ENCODE assay signal across 9 mouse cellular contexts in the genomic region with DNA sequence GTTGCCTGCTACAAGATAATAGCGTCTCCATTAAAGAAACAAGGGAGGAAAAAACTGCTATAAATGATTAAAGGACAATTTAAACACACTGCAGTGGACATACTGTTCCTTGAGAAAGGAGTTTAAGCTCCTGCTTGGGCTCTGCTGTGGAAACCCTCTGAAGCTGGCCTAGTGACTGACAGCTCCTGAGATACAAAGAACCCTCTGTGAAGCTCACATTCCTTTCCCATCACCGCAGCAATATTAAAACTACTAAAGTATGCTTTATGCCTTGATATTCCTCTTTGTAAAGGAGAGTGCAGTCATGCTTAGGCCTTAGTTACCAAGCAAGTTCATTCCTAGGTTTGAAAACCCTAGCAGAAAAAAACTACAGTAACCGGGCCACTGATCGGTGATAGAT.
DNase-seq lines count a peak whose midpoint lies in the region; ATAC-seq and TF ChIP-seq lines count a peak whose summit lies in the region.
"Had no signal": no experiment of that assay in that cellular context is flagged by ENCODE, and none has a peak within 500 bp of the region (broad histone marks: within the 10 kb centered on the region; RNA-seq: fewer than 3 reads in every experiment).

No protein-coding gene starts in this region.

- no peak for TF ChIP-seq CTCF in cerebellum, adult 2 months (IDR thresholded peaks at IDR 0.05; ENCODE audit: borderline replicate concordance, insufficient read depth, low read depth, low read length)
- no peak for TF ChIP-seq CTCF in left cerebral cortex, adult 2 months (IDR thresholded peaks at IDR 0.05)

- no peak overlapping the region for H3K9ac ChIP-seq in forebrain, embryonic 15.5 days (replicated peaks)
- no peak overlapping the region for H3K9ac ChIP-seq in midbrain, embryonic 14.5 days (replicated peaks; ENCODE audit: low read length)

- no peak overlapping the region for H3K4me3 ChIP-seq in cerebellum, adult 2 months (replicated peaks; ENCODE audit: insufficient read depth, low read depth, low read length)
- H3K4me3 ChIP-seq in left cerebral cortex, adult 2 months, result no peak overlapping the region
- no peak overlapping the region for H3K4me3 ChIP-seq in forebrain, embryonic 15.5 days
- no peak overlapping the region for H3K4me3 ChIP-seq in midbrain, embryonic 14.5 days (replicated peaks; ENCODE audit: low read depth, low read length)
- H3K4me3 ChIP-seq: megakaryocyte, embryonic 14.5 days had no signal

- no peak overlapping the region for H3K4me2 ChIP-seq in forebrain, embryonic 15.5 days (replicated peaks)
- no peak overlapping the region for H3K4me2 ChIP-seq in midbrain, embryonic 14.5 days (ENCODE audit: low read length)

- no peaks in the 10 kb centered on the region for H3K9me3 ChIP-seq in forebrain, embryonic 15.5 days
- no peaks in the 10 kb centered on the region for H3K9me3 ChIP-seq in midbrain, embryonic 14.5 days (ENCODE audit: control insufficient read depth, low read length)
- H3K9me3 ChIP-seq: megakaryocyte, embryonic 14.5 days had no signal

- H3K27me3 ChIP-seq in cerebellum, adult 2 months (ENCODE audit: control insufficient read depth, insufficient read depth, low read length), result no peaks in the 10 kb centered on the region
- H3K27me3 ChIP-seq in forebrain, embryonic 15.5 days, result no peaks in the 10 kb centered on the region
- no peaks in the 10 kb centered on the region for H3K27me3 ChIP-seq in midbrain, embryonic 14.5 days (ENCODE audit: control insufficient read depth, insufficient read depth, low read length)
- H3K27me3 ChIP-seq: megakaryocyte, embryonic 14.5 days had no signal

- no peak for ATAC-seq in forebrain, embryonic 15.5 days (replicated peaks)
- no peak for ATAC-seq in midbrain, embryonic 14.5 days (ENCODE audit: low FRiP score, low TSS enrichment)

- WGBS in cerebellum, adult 2 months, result 51% methylated on average over 4 of the region's 4 CpGs
- 38% methylated on average over 4 of the region's 4 CpGs for WGBS in forebrain, embryonic 15.5 days
- 37% methylated on average over 4 of the region's 4 CpGs for WGBS in midbrain, embryonic 14.5 days

- H3K27ac ChIP-seq in cerebellum, adult 2 months (ENCODE audit: insufficient read depth, low read length), result peak overlapping the region; percentile 21; the same call in 1 of the 2 replicates
- H3K27ac ChIP-seq in left cerebral cortex, adult 2 months, result peak overlapping the region; percentile 48; the same call in 1 of the 2 replicates
- 0 out of 2 replicates have a peak overlapping the region, but pooled peaks have one; percentile 23 for H3K27ac ChIP-seq in forebrain, embryonic 15.5 days (replicated peaks)
- H3K27ac ChIP-seq in midbrain, embryonic 14.5 days (replicated peaks; ENCODE audit: low read depth, low read length), result peak overlapping the region; percentile 38; the same call in 1 of the 2 replicates

- intact Hi-C loops in left cerebral cortex, adult 2 months (cut with DNase I), result no loop called here

- no peaks in the 10 kb centered on the region for H3K4me1 ChIP-seq in cerebellum, adult 2 months (ENCODE audit: control insufficient read depth, insufficient read depth, low read length)
- no peaks in the 10 kb centered on the region for H3K4me1 ChIP-seq in forebrain, embryonic 15.5 days
- H3K4me1 ChIP-seq in midbrain, embryonic 14.5 days (ENCODE audit: control insufficient read depth, insufficient read depth, low read length), result peaks cover 14% of the 10 kb centered on the region

- no peak for TF ChIP-seq POLR2A in cerebellum, adult 2 months (IDR thresholded peaks at IDR 0.05; ENCODE audit: borderline replicate concordance, insufficient read depth, low read length)

- no peak for DNase-seq in cerebellum, adult 2 months
- DNase-seq in cerebellum, adult 11 months, result no peak
- no peak for DNase-seq in left cerebral cortex, adult 2 months (ENCODE audit: extremely low spot score in 1 of 2, low spot score in 2 of 2)
- no peak for DNase-seq in left cerebral cortex, adult 11 months (ENCODE audit: low spot score)
- DNase-seq in midbrain, embryonic 14.5 days, result peak; percentile 39
- DNase-seq in layer of hippocampus, postnatal 10 days (ENCODE audit: low spot score in 2 of 2), result no peak
- no peak for DNase-seq in frontal cortex, postnatal 10 days (ENCODE audit: low spot score in 2 of 2)

- H3K36me3 ChIP-seq in forebrain, embryonic 15.5 days, result no peaks in the 10 kb centered on the region
- H3K36me3 ChIP-seq in midbrain, embryonic 14.5 days (ENCODE audit: control insufficient read depth, insufficient read depth, low read length), result no peaks in the 10 kb centered on the region
